Mouse (Mus musculus) erythroblast, embryonic 14.5 days (primary cell): ENCODE measurements around the gene Actr1b.

Experiments used
- GATA1 ChIP-seq: IDR thresholded peaks from 2 replicates; pipeline ENCODE4 v1.6.1; 2012; ENCODE audit warnings: low read length, inconsistent platforms, mixed read lengths
- TAL1 ChIP-seq: IDR thresholded peaks from 3 replicates; pipeline ENCODE4 v1.6.1; 2012; ENCODE audit warnings: low read length, inconsistent platforms, mixed read lengths

GRCm38 (mm10) chr1:36714311-36714710 is at the start of gene Actr1b:
- no peak for TF ChIP-seq GATA1
- TF ChIP-seq TAL1: no peak
